Mouse (Mus musculus) heart, embryonic 16.5 days (tissue): ENCODE data around the gene Zfp846. TPM values are rescaled to one million over a fixed set of nuclear protein-coding genes. Genes with fewer than 3 reads are reported as not detected.
"Not testable (repeated sequence)": the region's sequence is repeated elsewhere in the genome, so short reads cannot be mapped to it uniquely, and the experiment has no call there.

Experiments used
- ATAC-seq: fragments of 200-750 bp; cut with Nextera tagmentation; replicated peaks from 2 replicates; pipeline ENCODE4 v1.8.0; 2017; ENCODE audit warnings: moderate number of reproducible peaks; ENCODE audit not compliant: insufficient read depth, low FRiP score; ENCODE audit errors: extremely low read depth
- H3K27ac ChIP-seq: fragments of 300-500 bp; sonication (generic); 2 replicates; pipeline ENCODE4 v1.5.1; 2014; ENCODE audit warnings: mild to moderate bottlenecking, low read length, control low read depth, moderate library complexity
- H3K27me3 ChIP-seq: fragments of 300-500 bp; sonication (generic); 2 replicates; pipeline ENCODE4 v1.6.1; 2014; ENCODE audit warnings: low read length, mixed read lengths; ENCODE audit not compliant: control insufficient read depth, insufficient read depth
- H3K36me3 ChIP-seq: fragments of 300-500 bp; sonication (generic); 2 replicates; pipeline ENCODE4 v1.6.1; 2014; ENCODE audit not compliant: control insufficient read depth, insufficient read depth
- H3K4me1 ChIP-seq: fragments of 300-500 bp; sonication (generic); 2 replicates; pipeline ENCODE4 v1.6.1; 2014; ENCODE audit warnings: low read length, mixed read lengths; ENCODE audit not compliant: control insufficient read depth, insufficient read depth
- H3K4me2 ChIP-seq: fragments of 300-500 bp; sonication (generic); 2 replicates; pipeline ENCODE4 v1.6.1; 2014; ENCODE audit warnings: low read depth, mild to moderate bottlenecking, control low read depth, low read length
- H3K4me3 ChIP-seq: fragments of 300-500 bp; sonication (generic); 2 replicates; pipeline ENCODE4 v1.5.1; 2014; ENCODE audit warnings: mild to moderate bottlenecking, control low read depth, low read length
- H3K9ac ChIP-seq: fragments of 300-500 bp; sonication (generic); 2 replicates; pipeline ENCODE4 v1.6.1; 2014; ENCODE audit warnings: low read length, control low read depth
- H3K9me3 ChIP-seq: fragments of 300-500 bp; sonication (generic); replicated peaks from 2 replicates; pipeline ENCODE4 v1.6.1; 2016; ENCODE audit warnings: low read length; ENCODE audit not compliant: control insufficient read depth
- WGBS: fragments of 180-500 bp; shearing (Covaris S2); extraction: QIAGEN DNeasy Blood & Tissue Kit; methylation state at CpG from one replicate; pipeline ENCODE4 v1.1.7; 2014; 5-methylcytosine and 5-hydroxymethylcytosine counted together
- polyA plus RNA-seq: library from polyadenylated mRNA; unstranded; fragments of >200 nt; fragmentation: Nextera tagmentation; extraction: Ambion mirVana; gene quantifications from 2 replicates; pipeline ENCODE4 v1.2.1, GENCODE M21; 2015

Zfp846 gene
- polyA plus RNA-seq, 1 experiment from 2014 or later, result 12.0 TPM

DNA sequence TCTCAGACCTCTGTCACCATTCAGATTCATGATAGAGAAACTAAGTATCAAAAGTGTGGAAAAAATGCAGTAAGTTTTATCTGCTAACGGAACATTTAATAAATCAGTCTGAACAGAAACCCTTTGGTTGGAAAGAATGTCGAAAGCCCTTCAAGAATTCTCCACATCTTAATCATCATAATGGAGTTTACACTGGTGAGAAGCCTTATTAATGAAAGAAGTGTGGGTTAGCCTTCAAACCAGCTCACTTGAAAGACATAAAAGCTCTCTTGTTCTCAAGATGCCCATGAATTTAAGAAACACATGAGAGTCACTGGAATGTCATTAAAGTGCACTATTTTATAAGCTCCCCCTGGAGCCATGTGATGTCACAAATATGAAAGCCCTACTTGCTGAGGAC lies 35.6 kb downstream of the Zfp846 start:
- no peaks in the 10 kb centered on the region for H3K4me1 ChIP-seq
- 0 out of 2 replicates have a peak, but pooled peaks cover 2% of the 10 kb centered on the region for H3K36me3 ChIP-seq
- ATAC-seq, result no peak
- H3K27ac ChIP-seq, result no peak overlapping the region
- no peaks in the 10 kb centered on the region for H3K9me3 ChIP-seq
- H3K9ac ChIP-seq, result no peak overlapping the region
- H3K27me3 ChIP-seq, result no peaks in the 10 kb centered on the region
- no peak overlapping the region for H3K4me2 ChIP-seq
- 80% methylated on average over 2 of the region's 2 CpGs for WGBS
- no peak overlapping the region for H3K4me3 ChIP-seq

DNA sequence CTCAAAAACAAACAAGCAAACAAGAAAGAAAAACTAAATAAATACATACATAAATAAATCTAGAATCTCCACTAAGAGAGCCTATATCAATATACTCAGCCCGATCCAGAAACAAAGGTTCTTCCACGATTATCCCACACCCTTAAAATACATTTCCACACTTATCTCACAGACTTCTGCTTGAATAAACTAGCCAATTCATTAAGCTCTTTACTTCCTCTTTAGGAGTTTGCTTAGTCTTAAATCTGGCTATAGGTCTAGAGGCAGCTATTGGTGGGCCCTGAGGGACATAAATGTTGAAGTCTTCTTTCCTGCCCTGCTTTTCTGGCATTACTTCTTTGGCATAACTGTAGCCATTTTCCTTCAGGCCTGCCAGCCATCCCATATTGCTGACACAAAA lies 50.2 kb downstream of the Zfp846 start:
- no peak overlapping the region for H3K4me3 ChIP-seq
- no peak overlapping the region for H3K4me2 ChIP-seq
- no peaks in the 10 kb centered on the region for H3K4me1 ChIP-seq
- no peaks in the 10 kb centered on the region for H3K36me3 ChIP-seq
- WGBS, result 87% methylated on average over 2 of the region's 2 CpGs
- H3K9ac ChIP-seq, result no peak overlapping the region
- no peaks in the 10 kb centered on the region for H3K9me3 ChIP-seq
- no peaks in the 10 kb centered on the region for H3K27me3 ChIP-seq
- no peak for ATAC-seq
- no peak overlapping the region for H3K27ac ChIP-seq

DNA sequence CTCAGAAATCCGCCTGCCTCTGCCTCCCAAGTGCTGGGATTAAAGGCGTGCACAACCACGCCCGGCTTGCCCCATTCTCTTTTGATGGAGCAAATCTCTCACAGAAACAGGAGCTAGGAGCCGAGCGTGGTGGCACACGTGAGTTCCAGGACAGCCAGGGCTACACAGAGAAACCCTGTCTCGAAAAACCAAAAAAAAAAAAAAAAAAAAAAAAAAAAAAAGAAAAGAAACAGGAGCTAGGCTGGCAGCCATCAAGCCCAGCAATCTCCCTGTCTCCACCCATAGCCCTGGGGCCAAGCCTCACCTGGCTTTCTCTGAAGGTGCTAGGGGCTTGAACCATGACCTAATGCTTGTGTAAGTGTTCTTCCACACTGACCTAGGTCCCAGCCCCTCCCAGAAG lies 54.6 kb downstream of the Zfp846 start:
- Histone ChIP-seq H3K36me3 (peaks cover 14% of the 10 kb centered on the region), H3K27ac (peak overlapping the region; percentile 49; the same call in 1 of the 2 replicates)
- not testable (repeated sequence) for H3K9ac ChIP-seq, H3K4me2 ChIP-seq, H3K9me3 ChIP-seq, H3K4me3 ChIP-seq, H3K4me1 ChIP-seq, H3K27me3 ChIP-seq
- 94% methylated on average over 8 of the region's 8 CpGs for WGBS
- ATAC-seq, result 0 out of 2 replicates have a peak, but pooled peaks have one; percentile 37

DNA sequence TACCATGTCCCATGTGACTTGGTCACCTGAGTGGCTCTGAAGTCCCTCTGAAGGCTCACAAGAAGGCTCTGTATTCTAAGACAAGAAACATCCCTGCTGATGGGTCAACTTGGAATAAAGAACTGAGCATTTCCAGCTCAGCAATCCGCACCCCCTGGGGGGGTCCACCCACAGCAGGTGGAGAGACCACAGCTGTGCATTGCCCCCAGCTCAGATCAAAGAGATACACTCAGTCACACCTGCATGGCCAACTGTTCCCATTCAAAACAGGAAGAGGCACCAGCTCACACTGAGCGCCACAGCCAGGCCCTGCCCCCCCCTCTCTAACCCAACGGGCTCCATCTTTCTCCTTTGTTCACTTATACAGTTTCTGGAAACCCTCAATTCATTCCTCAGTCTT lies 55.2 kb downstream of the Zfp846 start:
- WGBS, result 66% methylated on average over 3 of the region's 3 CpGs
- H3K4me1 ChIP-seq, result peaks cover 8% of the 10 kb centered on the region
- H3K36me3 ChIP-seq, result peaks cover 14% of the 10 kb centered on the region
- H3K4me2 ChIP-seq, result no peak overlapping the region
- no peaks in the 10 kb centered on the region for H3K27me3 ChIP-seq
- H3K9me3 ChIP-seq, result no peaks in the 10 kb centered on the region
- peak; percentile 79 for ATAC-seq
- peak overlapping the region; percentile 56; the same call in 1 of the 2 replicates for H3K27ac ChIP-seq
- H3K9ac ChIP-seq, result no peak overlapping the region
- H3K4me3 ChIP-seq, result no peak overlapping the region

DNA sequence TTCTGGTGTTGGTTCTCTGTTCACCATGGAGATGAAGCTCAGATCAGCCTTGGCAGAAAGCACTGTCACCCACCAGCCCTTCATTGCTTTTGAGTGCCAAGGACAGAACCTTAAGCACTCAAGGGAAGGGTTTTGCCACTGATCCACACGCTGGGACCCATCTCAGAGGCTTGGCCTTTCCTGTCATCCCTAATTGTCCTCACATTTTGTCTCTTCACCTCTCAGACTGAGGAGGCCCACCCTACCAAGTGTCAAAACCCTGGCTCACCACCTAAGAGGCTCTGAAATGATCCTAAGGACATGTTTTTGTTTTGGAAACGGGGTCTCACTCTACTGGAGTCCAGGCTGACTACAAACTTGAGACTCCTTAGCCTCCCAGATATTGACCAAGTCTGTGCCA lies 55.7 kb downstream of the Zfp846 start:
- WGBS, result 72% methylated on average over 2 of the region's 2 CpGs
- no peaks in the 10 kb centered on the region for H3K27me3 ChIP-seq
- no peak for ATAC-seq
- H3K4me1 ChIP-seq, result peaks cover 11% of the 10 kb centered on the region
- H3K9me3 ChIP-seq, result no peaks in the 10 kb centered on the region
- H3K4me3 ChIP-seq, result no peak overlapping the region
- no peak overlapping the region for H3K4me2 ChIP-seq
- peak overlapping the region; percentile 56; the same call in 1 of the 2 replicates for H3K27ac ChIP-seq
- H3K36me3 ChIP-seq, result peaks cover 14% of the 10 kb centered on the region
- H3K9ac ChIP-seq, result no peak overlapping the region

DNA sequence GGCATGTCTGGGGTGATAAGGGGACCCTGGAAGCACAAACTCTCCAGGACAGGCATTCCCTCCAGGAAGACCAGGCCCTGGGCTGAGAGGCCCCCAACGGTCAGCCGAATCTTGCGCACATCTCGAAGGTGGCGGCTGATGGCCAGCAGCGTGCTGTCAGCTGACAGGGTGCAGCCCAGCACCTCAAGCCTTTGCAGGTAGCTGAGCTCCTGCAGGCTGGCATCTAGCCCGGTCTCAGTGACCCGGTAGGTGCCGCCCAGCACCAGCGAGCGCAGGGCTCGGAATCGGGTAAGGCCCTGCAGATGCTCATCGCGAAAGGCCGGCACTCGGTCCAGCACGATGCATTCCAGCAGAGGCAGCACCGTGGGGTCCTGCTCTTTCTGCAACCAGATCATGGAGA lies 57.5 kb downstream of the Zfp846 start:
- H3K9me3 ChIP-seq, result no peaks in the 10 kb centered on the region
- no peak overlapping the region for H3K27ac ChIP-seq
- peaks cover 14% of the 10 kb centered on the region for H3K36me3 ChIP-seq
- no peak overlapping the region for H3K9ac ChIP-seq
- no peak overlapping the region for H3K4me3 ChIP-seq
- ATAC-seq, result no peak
- no peaks in the 10 kb centered on the region for H3K27me3 ChIP-seq
- no peak overlapping the region for H3K4me2 ChIP-seq
- H3K4me1 ChIP-seq, result peaks cover 13% of the 10 kb centered on the region
- whole genome bisulfite sequencing, result 92% methylated on average over 19 of the region's 19 CpGs

DNA sequence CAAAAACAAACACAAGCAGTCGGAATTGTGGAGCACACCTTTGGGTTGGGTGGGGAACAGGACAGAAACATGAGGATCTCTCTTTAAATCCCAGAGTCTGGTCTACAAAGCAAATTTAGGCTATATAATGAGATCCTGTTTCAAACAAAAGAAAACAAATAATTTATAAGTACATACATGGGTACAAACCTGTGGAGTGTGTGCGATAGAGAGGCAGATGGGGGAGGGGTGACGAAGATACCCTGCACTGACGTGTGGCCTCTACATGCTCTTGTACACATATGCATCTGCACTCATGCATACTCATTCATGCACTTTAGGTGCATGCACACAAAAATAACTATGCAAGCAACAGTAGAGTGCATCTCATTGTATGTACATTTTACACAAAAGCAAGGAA lies 58.4 kb downstream of the Zfp846 start:
- Histone ChIP-seq H3K4me3 (no peak overlapping the region), H3K4me2 (no peak overlapping the region), H3K4me1 (peaks cover 17% of the 10 kb centered on the region), H3K27me3 (no peaks in the 10 kb centered on the region), H3K9me3 (no peaks in the 10 kb centered on the region), H3K36me3 (peaks cover 14% of the 10 kb centered on the region), H3K9ac (no peak overlapping the region), H3K27ac (no peak overlapping the region)
- WGBS, result 92% methylated on average over 4 of the region's 4 CpGs
- no peak for ATAC-seq

DNA sequence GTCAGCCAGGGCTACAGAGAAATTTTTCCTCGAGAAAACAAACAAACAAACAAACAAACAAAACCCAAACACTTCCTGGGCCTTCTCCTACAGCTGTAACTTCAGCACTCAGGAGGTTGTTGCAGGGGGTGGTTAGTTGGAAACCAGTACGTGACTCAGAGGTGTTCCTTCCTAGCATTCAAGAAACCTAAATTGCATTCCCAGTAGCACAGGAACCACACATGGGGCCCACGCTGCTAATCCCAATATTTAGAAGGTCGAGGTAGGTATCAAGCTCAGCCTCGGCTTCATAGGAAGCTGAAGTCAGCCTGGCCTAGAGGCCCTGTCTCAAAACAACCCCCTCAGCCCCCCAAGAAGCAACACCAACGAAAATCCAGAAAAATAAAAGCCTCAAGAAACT lies 60.4 kb downstream of the Zfp846 start:
- peaks cover 16% of the 10 kb centered on the region for H3K36me3 ChIP-seq
- no peaks in the 10 kb centered on the region for H3K27me3 ChIP-seq
- WGBS, result 10% methylated on average over 6 of the region's 6 CpGs
- no peaks in the 10 kb centered on the region for H3K9me3 ChIP-seq
- H3K9ac ChIP-seq, result peak overlapping the region; percentile 94
- H3K4me2 ChIP-seq, result peak overlapping the region; percentile 99
- H3K4me3 ChIP-seq, result peak overlapping the region; percentile 86
- H3K27ac ChIP-seq, result peak overlapping the region; percentile 97
- no peak for ATAC-seq
- peaks cover 20% of the 10 kb centered on the region for H3K4me1 ChIP-seq

DNA sequence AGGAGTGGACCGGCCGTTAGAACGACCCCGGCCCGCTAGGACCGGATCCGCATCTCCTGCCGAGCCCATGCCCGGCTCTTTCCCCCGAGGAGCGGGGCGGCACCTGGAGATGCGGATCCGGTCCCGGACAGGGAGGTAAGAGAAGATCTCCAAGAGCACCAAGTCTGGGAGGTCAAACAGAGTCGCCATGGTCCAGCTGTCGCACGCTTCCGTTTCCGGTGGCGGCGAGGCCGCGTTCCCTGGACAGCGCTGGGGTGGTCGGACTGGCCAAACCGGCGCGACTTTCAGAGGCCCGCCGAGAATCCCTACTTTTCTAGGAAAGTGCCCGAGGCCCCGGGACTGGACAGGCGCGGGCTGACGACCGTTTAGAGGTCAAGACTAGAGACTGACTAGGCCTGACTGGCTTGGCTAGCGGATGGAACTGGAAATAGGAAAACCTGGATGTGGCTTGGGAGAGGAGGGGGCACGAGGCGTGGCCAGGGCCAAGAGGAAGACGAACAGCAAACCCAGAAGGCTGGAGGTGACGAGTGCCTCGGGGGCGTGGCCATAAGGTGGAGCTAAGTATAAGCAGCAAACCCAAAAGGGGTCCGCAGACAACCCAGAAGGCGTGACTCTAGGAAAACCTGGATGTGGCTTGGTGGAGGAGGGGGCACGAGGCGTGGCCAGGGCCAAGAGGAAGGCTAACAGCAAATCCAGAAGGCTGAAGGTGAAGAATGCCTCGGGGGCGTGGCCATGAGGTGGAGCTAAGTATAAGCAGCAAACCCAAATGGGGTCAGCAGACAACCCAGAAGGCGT lies 61.2 kb downstream of the Zfp846 start, which contains the start of gene Ubl5:
Gene Ubl5, plus strand, starts transcription at position 778 of the 795 bp plus-strand sequence.
- Histone ChIP-seq H3K36me3 (peaks cover 12% of the 10 kb centered on the region), H3K9ac (peak within 1 kb of the TSS; percentile 94), H3K27me3 (no peaks in the 10 kb centered on the region), H3K4me3 (peak within 1 kb of the TSS; percentile 86), H3K27ac (peak within 1 kb of the TSS; percentile 97), H3K4me1 (peaks cover 20% of the 10 kb centered on the region), H3K9me3 (no peaks in the 10 kb centered on the region), H3K4me2 (peak within 1 kb of the TSS; percentile 99)
- under 1% methylated on average over 51 of the region's 51 CpGs for whole genome bisulfite sequencing
- peak; percentile 92 for ATAC-seq
